Mouse (Mus musculus) 416B (cell line): ENCODE data around the gene Gm17482.
"Not testable (repeated sequence)": the region's sequence is repeated elsewhere in the genome, so short reads cannot be mapped to it uniquely, and the experiment has no call there.

Experiments
- DNase-seq: peaks from one replicate; pipeline ENCODE4 v3.0.0; 2011; ENCODE audit warnings: low read depth

The Gm17482 gene

GRCm38 (mm10) chr6:115227043-115227442 lies at the start of gene Gm17482:
Gene Gm17482 (plus strand): TSS chr6:115227343.
- no peak for DNase-seq

- DNase-seq = peak; percentile 56
These were observed 48.3 kb upstream of the Gm17482 start for GRCm38 (mm10) chr6:115178826-115179225.

- DNase-seq = no peak
These were observed 46.0 kb upstream of the Gm17482 start for GRCm38 (mm10) chr6:115181094-115181493.

GRCm38 (mm10) chr6:115191111-115191510 lies 36.0 kb upstream of the Gm17482 start:
- no peak for DNase-seq

GRCm38 (mm10) chr6:115200753-115201152 lies 26.4 kb upstream of the Gm17482 start:
- peak; percentile 18 for DNase-seq

GRCm38 (mm10) chr6:115203029-115203428 lies 24.1 kb upstream of the Gm17482 start:
- peak; percentile 20 for DNase-seq

- DNase-seq = no peak
These were observed 17.0 kb upstream of the Gm17482 start for GRCm38 (mm10) chr6:115210187-115210586.

- no peak for DNase-seq
These were observed 16.3 kb upstream of the Gm17482 start for GRCm38 (mm10) chr6:115210820-115211219.

- no peak for DNase-seq
These were observed 14.8 kb upstream of the Gm17482 start for GRCm38 (mm10) chr6:115212132-115212903.

- no peak for DNase-seq
These were observed 14.0 kb upstream of the Gm17482 start for GRCm38 (mm10) chr6:115213129-115213528.

- no peak for DNase-seq
These were observed 5.9 kb upstream of the Gm17482 start for GRCm38 (mm10) chr6:115221215-115221641.

GRCm38 (mm10) chr6:115225519-115225918 lies 1.6 kb upstream of the Gm17482 start:
- no peak for DNase-seq

GRCm38 (mm10) chr6:115227529-115227928 lies 386 bp downstream of the Gm17482 start:
- DNase-seq = peak; percentile 79

- no peak for DNase-seq
These were observed 3.4 kb downstream of the Gm17482 start for GRCm38 (mm10) chr6:115230557-115230956.

GRCm38 (mm10) chr6:115231836-115232235 lies 4.7 kb downstream of the Gm17482 start:
- peak; percentile 16 for DNase-seq

- no peak for DNase-seq
These were observed 5.4 kb downstream of the Gm17482 start for GRCm38 (mm10) chr6:115232562-115232961.

GRCm38 (mm10) chr6:115238031-115239027 lies 11.2 kb downstream of the Gm17482 start:
- no peak for DNase-seq

GRCm38 (mm10) chr6:115239335-115239734 lies 12.2 kb downstream of the Gm17482 start:
- DNase-seq = no peak

GRCm38 (mm10) chr6:115240431-115240830 lies 13.3 kb downstream of the Gm17482 start:
- DNase-seq = not testable (repeated sequence)

GRCm38 (mm10) chr6:115241131-115241699 lies 14.1 kb downstream of the Gm17482 start:
- DNase-seq = no peak

GRCm38 (mm10) chr6:115241939-115242338 lies 14.8 kb downstream of the Gm17482 start:
- no peak for DNase-seq

- no peak for DNase-seq
These were observed 17.1 kb downstream of the Gm17482 start for GRCm38 (mm10) chr6:115244222-115244621.
